Mouse (Mus musculus): ENCODE results near the gene Gm20388.
A peak's percentile ranks its signal among the peaks of the same experiment; 100 is the strongest.

Gm20388 gene

GRCm38 (mm10) chr8:120408241-120409215 lies 497.9 kb downstream of the Gm20388 start:
- peak; percentile 42 for DNase-seq

GRCm38 (mm10) chr8:120409371-120410013 lies 498.9 kb downstream of the Gm20388 start:
- DNase-seq = no peak

- DNase-seq = no peak
Observed at GRCm38 (mm10) chr8:120411059-120411458, 500.4 kb downstream of the Gm20388 start.

- DNase-seq = no peak
Observed at GRCm38 (mm10) chr8:120411862-120412261, 501.2 kb downstream of the Gm20388 start.

- DNase-seq = no peak
Observed at GRCm38 (mm10) chr8:120412357-120412756, 501.7 kb downstream of the Gm20388 start.

GRCm38 (mm10) chr8:120412911-120413625 lies 502.4 kb downstream of the Gm20388 start:
- DNase-seq = no peak

- DNase-seq = no peak
Observed at GRCm38 (mm10) chr8:120413626-120413988, 503.0 kb downstream of the Gm20388 start.

- no peak for DNase-seq
Observed at GRCm38 (mm10) chr8:120414216-120414615, 503.6 kb downstream of the Gm20388 start.

GRCm38 (mm10) chr8:120415474-120415873 lies 504.8 kb downstream of the Gm20388 start:
- DNase-seq = no peak

- peak; percentile 62 for DNase-seq
Observed at GRCm38 (mm10) chr8:120416173-120416521, 505.5 kb downstream of the Gm20388 start.

- peak; percentile 85 for DNase-seq
Observed at GRCm38 (mm10) chr8:120416522-120417394, 506.1 kb downstream of the Gm20388 start.

- DNase-seq = no peak
Observed at GRCm38 (mm10) chr8:120418188-120418587, 507.5 kb downstream of the Gm20388 start.

GRCm38 (mm10) chr8:120419675-120420074 lies 509.0 kb downstream of the Gm20388 start:
- no peak for DNase-seq

- no peak for DNase-seq
Observed at GRCm38 (mm10) chr8:120420226-120420625, 509.6 kb downstream of the Gm20388 start.

- DNase-seq = no peak
Observed at GRCm38 (mm10) chr8:120421638-120422037, 511.0 kb downstream of the Gm20388 start.

- no peak for DNase-seq
Observed at GRCm38 (mm10) chr8:120422236-120422635, 511.6 kb downstream of the Gm20388 start.

GRCm38 (mm10) chr8:120423576-120423975 lies 512.9 kb downstream of the Gm20388 start:
- no peak for DNase-seq

GRCm38 (mm10) chr8:120424829-120425198 lies 514.2 kb downstream of the Gm20388 start:
- no peak for DNase-seq

- peak; percentile 35 for DNase-seq
Observed at GRCm38 (mm10) chr8:120425199-120425941, 514.7 kb downstream of the Gm20388 start.

- no peak for DNase-seq
Observed at GRCm38 (mm10) chr8:120426105-120426504, 515.5 kb downstream of the Gm20388 start.

- DNase-seq = peak; percentile 64
Observed at GRCm38 (mm10) chr8:120426622-120427385, 516.2 kb downstream of the Gm20388 start.
